Mouse (Mus musculus): ENCODE measurements around the gene Srebf2. TPM values are rescaled to one million over a fixed set of nuclear protein-coding genes. Genes with fewer than 3 reads are reported as not detected.

Srebf2 gene
- polyA plus RNA-seq, 1 experiment from 2014 or later: 159 TPM

- no peak overlapping the region for H3K4me2 ChIP-seq (replicated peaks)
- H3K27me3 ChIP-seq: no peaks in the 10 kb centered on the region
- no peaks in the 10 kb centered on the region for H3K9me3 ChIP-seq (replicated peaks)
- no peak overlapping the region for H3K4me3 ChIP-seq (replicated peaks)
- ATAC-seq (ENCODE audit: insufficient number of reproducible peaks, low FRiP score, low TSS enrichment, low read depth): no peak
- H3K36me3 ChIP-seq: peaks cover 97% of the 10 kb centered on the region
- H3K4me1 ChIP-seq: no peaks in the 10 kb centered on the region
- no peak overlapping the region for H3K27ac ChIP-seq (replicated peaks)
- 93% methylated on average over 11 of the region's 11 CpGs for WGBS
- H3K9ac ChIP-seq: no peak overlapping the region
These were observed 51.0 kb downstream of the Srebf2 start for GRCm38 (mm10) chr15:82197937-82198336.

- Histone ChIP-seq H3K9ac (no peak overlapping the region), H3K27me3 (no peaks in the 10 kb centered on the region), H3K27ac (replicated peaks) (no peak overlapping the region), H3K36me3 (peaks cover 97% of the 10 kb centered on the region), H3K4me2 (replicated peaks) (no peak overlapping the region), H3K4me1 (no peaks in the 10 kb centered on the region), H3K4me3 (replicated peaks) (no peak overlapping the region), H3K9me3 (replicated peaks) (no peaks in the 10 kb centered on the region)
- whole genome bisulfite sequencing: 87% methylated on average over 7 of the region's 7 CpGs
- no peak for ATAC-seq (ENCODE audit: insufficient number of reproducible peaks, low FRiP score, low TSS enrichment, low read depth)
These were observed 51.4 kb downstream of the Srebf2 start for GRCm38 (mm10) chr15:82198342-82198741.

GRCm38 (mm10) chr15:82199546-82199945 lies 52.6 kb downstream of the Srebf2 start:
- 85% methylated on average over 12 of the region's 12 CpGs for WGBS
- H3K4me3 ChIP-seq (replicated peaks): no peak overlapping the region
- no peak for ATAC-seq (ENCODE audit: insufficient number of reproducible peaks, low FRiP score, low TSS enrichment, low read depth)
- H3K9ac ChIP-seq: no peak overlapping the region
- no peak overlapping the region for H3K27ac ChIP-seq (replicated peaks)
- no peak overlapping the region for H3K4me2 ChIP-seq (replicated peaks)
- H3K4me1 ChIP-seq: no peaks in the 10 kb centered on the region
- peaks cover under 1% of the 10 kb centered on the region; the same call in 1 of the 2 replicates for H3K27me3 ChIP-seq
- no peaks in the 10 kb centered on the region for H3K9me3 ChIP-seq (replicated peaks)
- peaks cover 95% of the 10 kb centered on the region for H3K36me3 ChIP-seq

GRCm38 (mm10) chr15:82202086-82202485 lies 55.1 kb downstream of the Srebf2 start:
- WGBS: 93% methylated on average over 6 of the region's 6 CpGs
- H3K9me3 ChIP-seq (replicated peaks): no peaks in the 10 kb centered on the region
- H3K9ac ChIP-seq: no peak overlapping the region
- no peak overlapping the region for H3K4me3 ChIP-seq (replicated peaks)
- peaks cover 26% of the 10 kb centered on the region for H3K27me3 ChIP-seq
- no peak for ATAC-seq (ENCODE audit: insufficient number of reproducible peaks, low FRiP score, low TSS enrichment, low read depth)
- no peak overlapping the region for H3K27ac ChIP-seq (replicated peaks)
- H3K4me2 ChIP-seq (replicated peaks): no peak overlapping the region
- H3K36me3 ChIP-seq: peaks cover 70% of the 10 kb centered on the region
- H3K4me1 ChIP-seq: peaks cover 14% of the 10 kb centered on the region

GRCm38 (mm10) chr15:82203090-82203489 lies 56.1 kb downstream of the Srebf2 start:
- no peak overlapping the region for H3K4me3 ChIP-seq (replicated peaks)
- H3K4me2 ChIP-seq (replicated peaks): no peak overlapping the region
- ATAC-seq (ENCODE audit: insufficient number of reproducible peaks, low FRiP score, low TSS enrichment, low read depth): no peak
- H3K4me1 ChIP-seq: peaks cover 21% of the 10 kb centered on the region
- WGBS: 91% methylated on average over 10 of the region's 10 CpGs
- peaks cover 60% of the 10 kb centered on the region for H3K36me3 ChIP-seq
- H3K27me3 ChIP-seq: peaks cover 36% of the 10 kb centered on the region
- H3K9ac ChIP-seq: no peak overlapping the region
- H3K27ac ChIP-seq (replicated peaks): no peak overlapping the region
- H3K9me3 ChIP-seq (replicated peaks): no peaks in the 10 kb centered on the region

- Histone ChIP-seq H3K27ac (replicated peaks) (no peak overlapping the region), H3K4me2 (replicated peaks) (no peak overlapping the region), H3K36me3 (peaks cover 53% of the 10 kb centered on the region), H3K27me3 (peaks cover 43% of the 10 kb centered on the region), H3K4me1 (peaks cover 21% of the 10 kb centered on the region), H3K9me3 (replicated peaks) (no peaks in the 10 kb centered on the region), H3K9ac (no peak overlapping the region), H3K4me3 (replicated peaks) (no peak overlapping the region)
- ATAC-seq (ENCODE audit: insufficient number of reproducible peaks, low FRiP score, low TSS enrichment, low read depth): no peak
- 76% methylated on average over 20 of the region's 20 CpGs for WGBS
These were observed 56.8 kb downstream of the Srebf2 start for GRCm38 (mm10) chr15:82203611-82204351.

- H3K4me2 ChIP-seq (replicated peaks): no peak overlapping the region
- peaks cover 53% of the 10 kb centered on the region for H3K27me3 ChIP-seq
- no peaks in the 10 kb centered on the region for H3K9me3 ChIP-seq (replicated peaks)
- no peak overlapping the region for H3K4me3 ChIP-seq (replicated peaks)
- peaks cover 43% of the 10 kb centered on the region for H3K36me3 ChIP-seq
- ATAC-seq (ENCODE audit: insufficient number of reproducible peaks, low FRiP score, low TSS enrichment, low read depth): no peak
- WGBS: 51% methylated on average over 10 of the region's 10 CpGs
- H3K4me1 ChIP-seq: peaks cover 21% of the 10 kb centered on the region
- H3K27ac ChIP-seq (replicated peaks): no peak overlapping the region
- H3K9ac ChIP-seq: no peak overlapping the region
These were observed 57.8 kb downstream of the Srebf2 start for GRCm38 (mm10) chr15:82204680-82205371.

GRCm38 (mm10) chr15:82206365-82207104 lies 59.6 kb downstream of the Srebf2 start:
- WGBS: 48% methylated on average over 9 of the region's 9 CpGs
- H3K4me3 ChIP-seq (replicated peaks): no peak overlapping the region

GRCm38 (mm10) chr15:82207105-82207459 lies 60.1 kb downstream of the Srebf2 start:
- ATAC-seq (ENCODE audit: insufficient number of reproducible peaks, low FRiP score, low TSS enrichment, low read depth): no peak
- Histone ChIP-seq H3K27me3 (peaks cover 76% of the 10 kb centered on the region), H3K27ac (replicated peaks) (no peak overlapping the region), H3K4me1 (peaks cover 29% of the 10 kb centered on the region), H3K9me3 (replicated peaks) (no peaks in the 10 kb centered on the region), H3K9ac (no peak overlapping the region), H3K36me3 (peaks cover 22% of the 10 kb centered on the region), H3K4me2 (replicated peaks) (no peak overlapping the region), H3K4me3 (replicated peaks) (no peak overlapping the region)
- 16% methylated on average over 34 of the region's 34 CpGs for WGBS

More at GRCm38 (mm10) chr15:82206365-82207104, 59.6 kb downstream of the Srebf2 start:
- no peaks in the 10 kb centered on the region for H3K9me3 ChIP-seq (replicated peaks)
- peaks cover 71% of the 10 kb centered on the region for H3K27me3 ChIP-seq
- no peak overlapping the region for H3K4me2 ChIP-seq (replicated peaks)
- ATAC-seq (ENCODE audit: insufficient number of reproducible peaks, low FRiP score, low TSS enrichment, low read depth): peak; percentile 58; the same call in 1 of the 2 replicates
- H3K27ac ChIP-seq (replicated peaks): no peak overlapping the region
- H3K36me3 ChIP-seq: peaks cover 27% of the 10 kb centered on the region
- H3K9ac ChIP-seq: no peak overlapping the region
- peaks cover 24% of the 10 kb centered on the region for H3K4me1 ChIP-seq

- 23% methylated on average over 30 of the region's 30 CpGs for WGBS
- Histone ChIP-seq H3K4me2 (replicated peaks) (no peak overlapping the region), H3K27me3 (peaks cover 82% of the 10 kb centered on the region), H3K4me3 (replicated peaks) (no peak overlapping the region), H3K4me1 (peaks cover 35% of the 10 kb centered on the region), H3K9me3 (replicated peaks) (no peaks in the 10 kb centered on the region), H3K27ac (replicated peaks) (no peak overlapping the region), H3K9ac (no peak overlapping the region), H3K36me3 (peaks cover 17% of the 10 kb centered on the region)
- no peak for ATAC-seq (ENCODE audit: insufficient number of reproducible peaks, low FRiP score, low TSS enrichment, low read depth)
These were observed 60.7 kb downstream of the Srebf2 start for GRCm38 (mm10) chr15:82207504-82208219.

GRCm38 (mm10) chr15:82208307-82208706 lies 61.3 kb downstream of the Srebf2 start:
- H3K4me1 ChIP-seq: peaks cover 37% of the 10 kb centered on the region
- H3K4me3 ChIP-seq (replicated peaks): no peak overlapping the region
- 78% methylated on average over 8 of the region's 8 CpGs for WGBS
- H3K4me2 ChIP-seq (replicated peaks): no peak overlapping the region
- no peak for ATAC-seq (ENCODE audit: insufficient number of reproducible peaks, low FRiP score, low TSS enrichment, low read depth)
- H3K9ac ChIP-seq: no peak overlapping the region
- peaks cover 10% of the 10 kb centered on the region for H3K36me3 ChIP-seq
- peaks cover 88% of the 10 kb centered on the region for H3K27me3 ChIP-seq
- H3K9me3 ChIP-seq (replicated peaks): no peaks in the 10 kb centered on the region
- no peak overlapping the region for H3K27ac ChIP-seq (replicated peaks)

Data from embryonic facial prominence, embryonic 15.5 days (tissue).